Mouse (Mus musculus): ENCODE data around the gene Olfr774. TPM values are rescaled to one million over a fixed set of nuclear protein-coding genes. Genes with fewer than 3 reads are reported as not detected.

Olfr774 gene
- polyA plus RNA-seq (2012; rRNA removed; ENCODE audit: low replicate concordance) = not detected in 2 replicates

GRCm38 (mm10) chr10:129235904-129236303, at the start of gene Olfr774:
Gene Olfr774 (plus strand): TSS chr10:129236204.

DNA sequence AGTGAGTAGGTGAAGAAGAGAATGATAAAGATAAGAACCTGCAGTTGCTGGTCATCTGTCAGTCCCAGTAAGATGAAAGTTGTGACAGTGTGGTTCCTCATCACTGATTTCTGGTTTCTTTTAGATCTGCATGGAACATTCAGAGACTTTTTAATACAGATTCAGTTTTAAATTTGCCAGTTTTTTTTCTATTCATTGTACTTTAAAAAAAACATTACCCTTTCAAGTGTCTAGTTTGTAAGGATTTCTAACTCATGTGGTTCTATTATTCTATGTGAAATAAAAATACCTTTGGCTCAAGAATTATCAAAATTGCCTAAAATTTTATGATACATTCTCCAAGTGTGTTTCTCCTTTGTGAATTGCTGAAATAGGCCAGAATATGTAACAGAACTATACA, 48.7 kb upstream of the Olfr774 start, which contains the start of gene Olfr773:
TSS of gene Olfr773 (minus strand) at position 101 of the 400 bp plus-strand sequence.

DNA sequence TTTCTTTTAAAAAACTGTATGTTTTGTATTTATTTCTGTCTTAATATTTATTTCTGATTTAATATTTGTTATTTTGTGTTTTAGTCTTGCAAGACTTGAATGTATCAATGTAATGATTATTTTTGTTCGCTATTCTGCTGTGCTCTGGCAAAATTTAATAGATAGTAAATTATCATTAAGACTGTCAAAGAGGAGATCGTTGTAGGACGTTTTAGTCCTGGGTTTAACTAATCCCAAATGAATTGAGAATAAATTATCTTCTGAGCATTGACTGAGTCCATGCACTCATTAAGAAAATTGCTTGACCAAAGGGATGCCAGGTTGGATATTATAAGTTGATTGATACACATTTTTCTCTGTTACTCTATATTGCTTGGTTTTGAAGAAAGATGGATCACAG, 12.1 kb downstream of the Olfr774 start, which contains the start of gene Olfr775:
TSS of gene Olfr775 (plus strand) at position 301 of the 400 bp plus-strand sequence.

GRCm38 (mm10) chr10:129258827-129259226, 22.8 kb downstream of the Olfr774 start, which contains the start of gene Olfr776:
Gene Olfr776 (plus strand): TSS chr10:129259127.

DNA sequence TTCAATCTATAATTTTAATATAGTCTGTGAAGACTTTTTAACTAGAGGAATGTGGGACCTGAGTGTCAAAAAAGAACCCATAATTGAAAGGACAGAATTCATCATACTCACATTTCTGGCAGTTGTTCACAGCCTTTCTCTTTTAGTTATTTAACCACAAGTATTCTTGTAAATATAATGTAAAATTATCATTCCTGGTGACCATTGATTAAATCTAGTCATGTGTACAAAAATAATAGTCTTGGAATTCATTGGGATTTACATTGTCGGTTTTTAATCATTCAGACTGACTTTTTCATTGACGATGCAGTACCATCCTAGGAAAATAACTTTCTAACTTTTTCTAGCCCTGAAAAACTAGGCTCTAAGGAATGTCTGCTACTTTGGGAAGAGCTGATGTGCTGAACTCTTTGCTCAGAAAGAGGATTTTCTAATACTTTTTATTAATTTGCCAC, 35.1 kb downstream of the Olfr774 start, which contains the start of gene Olfr777:
TSS of gene Olfr777 (minus strand) at position 405 of the 455 bp plus-strand sequence.

Other genes with a start within 250 kb of the Olfr774 start
- not detected in 2 replicates for gene Olfr9, start 246.8 kb upstream of the Olfr774 start, polyA plus RNA-seq (2012; rRNA removed; ENCODE audit: low replicate concordance)
- not detected in 2 replicates for gene Olfr763, start 225.4 kb upstream of the Olfr774 start, polyA plus RNA-seq (2012; rRNA removed; ENCODE audit: low replicate concordance)
- gene Olfr764-ps1, start 196.3 kb upstream of the Olfr774 start, polyA plus RNA-seq (2012; rRNA removed; ENCODE audit: low replicate concordance) = not detected in 2 replicates
- not detected in 2 replicates for gene Olfr765, start 186.2 kb upstream of the Olfr774 start, polyA plus RNA-seq (2012; rRNA removed; ENCODE audit: low replicate concordance)
- not detected in 2 replicates for gene Olfr766-ps1, start 167.2 kb upstream of the Olfr774 start, polyA plus RNA-seq (2012; rRNA removed; ENCODE audit: low replicate concordance)
- not detected in 2 replicates for gene Olfr767, start 153.3 kb upstream of the Olfr774 start, polyA plus RNA-seq (2012; rRNA removed; ENCODE audit: low replicate concordance)
- not detected in 2 replicates for gene Olfr768, start 136.8 kb upstream of the Olfr774 start, polyA plus RNA-seq (2012; rRNA removed; ENCODE audit: low replicate concordance)
- not detected in 2 replicates for gene Olfr769, start 118.3 kb upstream of the Olfr774 start, polyA plus RNA-seq (2012; rRNA removed; ENCODE audit: low replicate concordance)
- gene Olfr770, start 97.2 kb upstream of the Olfr774 start, polyA plus RNA-seq (2012; rRNA removed; ENCODE audit: low replicate concordance) = not detected in 2 replicates
- not detected in 2 replicates for gene Olfr771, start 71.5 kb upstream of the Olfr774 start, polyA plus RNA-seq (2012; rRNA removed; ENCODE audit: low replicate concordance)
- gene Olfr772, start 58.3 kb upstream of the Olfr774 start, polyA plus RNA-seq (2012; rRNA removed; ENCODE audit: low replicate concordance) = not detected in 2 replicates
- not detected in 2 replicates for gene Olfr773, start 48.8 kb upstream of the Olfr774 start, polyA plus RNA-seq (2012; rRNA removed; ENCODE audit: low replicate concordance)
- gene Olfr775, start 12.2 kb downstream of the Olfr774 start, polyA plus RNA-seq (2012; rRNA removed; ENCODE audit: low replicate concordance) = not detected in 2 replicates
- not detected in 2 replicates for gene Olfr776, start 22.9 kb downstream of the Olfr774 start, polyA plus RNA-seq (2012; rRNA removed; ENCODE audit: low replicate concordance)
- gene Olfr777, start 35.3 kb downstream of the Olfr774 start, polyA plus RNA-seq (2012; rRNA removed; ENCODE audit: low replicate concordance) = not detected in 2 replicates
- not detected in 2 replicates for gene Olfr780, start 81.9 kb downstream of the Olfr774 start, polyA plus RNA-seq (2012; rRNA removed; ENCODE audit: low replicate concordance)
- not detected in 2 replicates for gene Olfr781, start 92.7 kb downstream of the Olfr774 start, polyA plus RNA-seq (2012; rRNA removed; ENCODE audit: low replicate concordance)
- gene Olfr782, start 112.6 kb downstream of the Olfr774 start, polyA plus RNA-seq (2012; rRNA removed; ENCODE audit: low replicate concordance) = not detected in 2 replicates
- 0.12 TPM in 1 of 2 replicates, not detected in the other for gene Olfr784, start 147.9 kb downstream of the Olfr774 start, polyA plus RNA-seq (2012; rRNA removed; ENCODE audit: low replicate concordance)
- not detected in 2 replicates for gene Olfr785, start 169.2 kb downstream of the Olfr774 start, polyA plus RNA-seq (2012; rRNA removed; ENCODE audit: low replicate concordance)
- not detected in 2 replicates for gene Olfr786, start 191.1 kb downstream of the Olfr774 start, polyA plus RNA-seq (2012; rRNA removed; ENCODE audit: low replicate concordance)
- not detected in 2 replicates for gene Olfr787, start 225.7 kb downstream of the Olfr774 start, polyA plus RNA-seq (2012; rRNA removed; ENCODE audit: low replicate concordance)
- gene Olfr788, start 234.8 kb downstream of the Olfr774 start, polyA plus RNA-seq (2012; rRNA removed; ENCODE audit: low replicate concordance) = not detected in 2 replicates
- not detected in 2 replicates for gene Olfr789, start 248.5 kb downstream of the Olfr774 start, polyA plus RNA-seq (2012; rRNA removed; ENCODE audit: low replicate concordance)